Mouse (Mus musculus): ENCODE results near the gene Cdk8. TPM values are rescaled to one million over a fixed set of nuclear protein-coding genes. Genes with fewer than 3 reads are reported as not detected.

Gene Cdk8
- polyA plus RNA-seq, 1 experiment from 2014 or later = 24.6 TPM

- TF ChIP-seq CTCF (IDR thresholded peaks at IDR 0.05; ENCODE audit: low read depth) = no peak
- H3K4me1 ChIP-seq (replicated peaks; ENCODE audit: control insufficient read depth, insufficient read depth, low read length) = no peaks in the 10 kb centered on the region
- H3K4me3 ChIP-seq (ENCODE audit: low read depth, low read length) = no peak overlapping the region
- peaks cover 26% of the 10 kb centered on the region; the same call in 1 of the 2 replicates for H3K36me3 ChIP-seq (ENCODE audit: control insufficient read depth, insufficient read depth)
- no peaks in the 10 kb centered on the region for H3K9me3 ChIP-seq (ENCODE audit: control insufficient read depth)
- ATAC-seq = no peak
- no peaks in the 10 kb centered on the region for H3K27me3 ChIP-seq (replicated peaks; ENCODE audit: control insufficient read depth, insufficient read depth, low read length)
- H3K4me2 ChIP-seq (replicated peaks; ENCODE audit: low read depth) = no peak overlapping the region
- H3K9ac ChIP-seq (ENCODE audit: low read depth, low read length) = no peak overlapping the region
- H3K27ac ChIP-seq (ENCODE audit: low read depth, low read length) = no peak overlapping the region
Measured at GRCm38 (mm10) chr5:146280012-146280411, 49.0 kb downstream of the Cdk8 start.

GRCm38 (mm10) chr5:146281241-146281818, 50.3 kb downstream of the Cdk8 start:
- H3K36me3 ChIP-seq (ENCODE audit: control insufficient read depth, insufficient read depth) = peaks cover 28% of the 10 kb centered on the region
- no peak for TF ChIP-seq CTCF (IDR thresholded peaks at IDR 0.05; ENCODE audit: low read depth)
- H3K4me1 ChIP-seq (replicated peaks; ENCODE audit: control insufficient read depth, insufficient read depth, low read length) = no peaks in the 10 kb centered on the region
- 82% methylated on average over 4 of the region's 4 CpGs for WGBS
- H3K27me3 ChIP-seq (replicated peaks; ENCODE audit: control insufficient read depth, insufficient read depth, low read length) = no peaks in the 10 kb centered on the region
- H3K9ac ChIP-seq (ENCODE audit: low read depth, low read length) = no peak overlapping the region
- ATAC-seq = no peak
- no peak overlapping the region for H3K4me2 ChIP-seq (replicated peaks; ENCODE audit: low read depth)
- no peak overlapping the region for H3K4me3 ChIP-seq (ENCODE audit: low read depth, low read length)
- H3K9me3 ChIP-seq (ENCODE audit: control insufficient read depth) = no peaks in the 10 kb centered on the region
- H3K27ac ChIP-seq (ENCODE audit: low read depth, low read length) = no peak overlapping the region

GRCm38 (mm10) chr5:146281884-146282579, 51.0 kb downstream of the Cdk8 start:
- peaks cover 35% of the 10 kb centered on the region for H3K36me3 ChIP-seq (ENCODE audit: control insufficient read depth, insufficient read depth)
- ATAC-seq = no peak
- WGBS = 81% methylated on average over 13 of the region's 13 CpGs
- H3K4me2 ChIP-seq (replicated peaks; ENCODE audit: low read depth) = no peak overlapping the region
- H3K27ac ChIP-seq (ENCODE audit: low read depth, low read length) = no peak overlapping the region
- H3K27me3 ChIP-seq (replicated peaks; ENCODE audit: control insufficient read depth, insufficient read depth, low read length) = no peaks in the 10 kb centered on the region
- H3K9me3 ChIP-seq (ENCODE audit: control insufficient read depth) = no peaks in the 10 kb centered on the region
- TF ChIP-seq CTCF (IDR thresholded peaks at IDR 0.05; ENCODE audit: low read depth) = no peak
- no peak overlapping the region for H3K4me3 ChIP-seq (ENCODE audit: low read depth, low read length)
- no peak overlapping the region for H3K9ac ChIP-seq (ENCODE audit: low read depth, low read length)
- no peaks in the 10 kb centered on the region for H3K4me1 ChIP-seq (replicated peaks; ENCODE audit: control insufficient read depth, insufficient read depth, low read length)

- no peaks in the 10 kb centered on the region for H3K9me3 ChIP-seq (ENCODE audit: control insufficient read depth)
Measured at GRCm38 (mm10) chr5:146283899-146284298, 52.9 kb downstream of the Cdk8 start.

GRCm38 (mm10) chr5:146287416-146287815, 56.4 kb downstream of the Cdk8 start:
- Histone ChIP-seq H3K27me3 (replicated peaks; ENCODE audit: control insufficient read depth, insufficient read depth, low read length) (no peaks in the 10 kb centered on the region), H3K4me2 (replicated peaks; ENCODE audit: low read depth) (no peak overlapping the region), H3K27ac (ENCODE audit: low read depth, low read length) (no peak overlapping the region), H3K4me1 (replicated peaks; ENCODE audit: control insufficient read depth, insufficient read depth, low read length) (no peaks in the 10 kb centered on the region), H3K9me3 (ENCODE audit: control insufficient read depth) (no peaks in the 10 kb centered on the region), H3K9ac (ENCODE audit: low read depth, low read length) (no peak overlapping the region), H3K4me3 (ENCODE audit: low read depth, low read length) (no peak overlapping the region), H3K36me3 (ENCODE audit: control insufficient read depth, insufficient read depth) (peaks cover 50% of the 10 kb centered on the region)
- TF ChIP-seq CTCF (IDR thresholded peaks at IDR 0.05; ENCODE audit: low read depth) = no peak
- 89% methylated on average over 10 of the region's 10 CpGs for WGBS
- no peak for ATAC-seq

More at GRCm38 (mm10) chr5:146283899-146284298, 52.9 kb downstream of the Cdk8 start:
- no peak for TF ChIP-seq CTCF (IDR thresholded peaks at IDR 0.05; ENCODE audit: low read depth)
- H3K36me3 ChIP-seq (ENCODE audit: control insufficient read depth, insufficient read depth) = peaks cover 50% of the 10 kb centered on the region
- peak; percentile 65; the same call in 1 of the 2 replicates for ATAC-seq
- no peak overlapping the region for H3K27ac ChIP-seq (ENCODE audit: low read depth, low read length)
- H3K27me3 ChIP-seq (replicated peaks; ENCODE audit: control insufficient read depth, insufficient read depth, low read length) = no peaks in the 10 kb centered on the region
- H3K4me1 ChIP-seq (replicated peaks; ENCODE audit: control insufficient read depth, insufficient read depth, low read length) = no peaks in the 10 kb centered on the region
- peak overlapping the region; percentile 26; the same call in 1 of the 2 replicates for H3K9ac ChIP-seq (ENCODE audit: low read depth, low read length)
- no peak overlapping the region for H3K4me2 ChIP-seq (replicated peaks; ENCODE audit: low read depth)
- H3K4me3 ChIP-seq (ENCODE audit: low read depth, low read length) = no peak overlapping the region
- WGBS = 63% methylated on average over 6 of the region's 6 CpGs

- no peak overlapping the region for H3K9ac ChIP-seq (ENCODE audit: low read depth, low read length)
- H3K4me2 ChIP-seq (replicated peaks; ENCODE audit: low read depth) = no peak overlapping the region
- H3K4me3 ChIP-seq (ENCODE audit: low read depth, low read length) = no peak overlapping the region
- whole genome bisulfite sequencing = 81% methylated on average over 13 of the region's 13 CpGs
- no peaks in the 10 kb centered on the region for H3K9me3 ChIP-seq (ENCODE audit: control insufficient read depth)
- no peak for TF ChIP-seq CTCF (IDR thresholded peaks at IDR 0.05; ENCODE audit: low read depth)
- peaks cover 47% of the 10 kb centered on the region for H3K36me3 ChIP-seq (ENCODE audit: control insufficient read depth, insufficient read depth)
- H3K27me3 ChIP-seq (replicated peaks; ENCODE audit: control insufficient read depth, insufficient read depth, low read length) = no peaks in the 10 kb centered on the region
- H3K27ac ChIP-seq (ENCODE audit: low read depth, low read length) = 0 out of 2 replicates have a peak overlapping the region, but pooled peaks have one; percentile 41
- no peaks in the 10 kb centered on the region for H3K4me1 ChIP-seq (replicated peaks; ENCODE audit: control insufficient read depth, insufficient read depth, low read length)
- no peak for ATAC-seq
Measured at GRCm38 (mm10) chr5:146288048-146288501, 57.0 kb downstream of the Cdk8 start.

Data from intestine, postnatal 0 days (tissue).